Mouse (Mus musculus): ENCODE data around the gene Smad6.

DNA sequence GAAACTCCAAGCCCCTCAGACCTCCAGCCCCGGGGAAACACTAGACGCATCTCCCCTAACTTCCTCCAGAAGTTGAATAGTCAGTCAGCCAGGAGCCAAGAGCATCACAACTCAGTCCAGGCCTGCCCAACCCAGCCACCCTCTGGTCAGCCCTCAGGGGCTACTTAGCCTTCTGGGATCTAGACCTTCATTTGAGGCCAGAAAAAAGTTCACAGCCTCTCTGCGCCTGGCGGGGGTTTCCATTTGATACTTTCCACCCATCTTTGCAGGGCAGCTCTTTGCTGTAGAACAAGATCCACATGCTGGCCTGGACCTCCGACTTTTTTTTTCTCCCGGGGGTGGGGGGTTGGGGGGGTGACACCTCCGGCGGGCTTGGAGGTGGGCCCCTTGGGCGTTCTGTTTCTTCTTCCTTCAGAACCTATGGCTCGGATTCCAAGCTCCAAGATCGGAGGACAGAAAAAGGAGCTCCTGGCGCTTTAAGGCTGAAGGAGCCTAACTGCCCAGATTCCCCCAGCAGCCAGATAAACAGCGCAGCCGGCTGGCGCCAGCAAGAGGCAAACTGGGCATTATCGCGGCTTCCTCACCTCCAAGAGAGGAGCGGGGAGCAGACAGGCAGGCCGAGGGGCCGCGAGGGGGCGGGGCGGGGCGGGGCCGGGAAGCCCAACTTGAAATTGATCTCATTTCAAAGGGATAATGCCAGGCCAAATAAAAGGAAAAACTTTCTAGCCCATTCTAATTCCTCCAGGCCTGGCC lies 5.0 kb downstream of the Smad6 start:
- no peak for TF ChIP-seq CTCF (IDR thresholded peaks at IDR 0.05; ENCODE audit: extremely low read depth, insufficient read depth, low read length)
- no peak for TF ChIP-seq POLR2A (IDR thresholded peaks at IDR 0.05; ENCODE audit: extremely low read depth, insufficient read depth, low read length)
